Mouse (Mus musculus) stomach, postnatal 0 days (tissue): ENCODE measurements around the gene Pfkp. TPM values are rescaled to one million over a fixed set of nuclear protein-coding genes. Genes with fewer than 3 reads are reported as not detected.

Experiments
- ATAC-seq: fragments of 200-750 bp; cut with Nextera tagmentation; 2 replicates; pipeline ENCODE4 v1.8.0; 2017; ENCODE audit not compliant: low FRiP score, low TSS enrichment
- DNase-seq: peaks from one replicate; pipeline ENCODE4 v3.0.0-alpha.2; 2016; ENCODE audit warnings: low spot score
- H3K27ac ChIP-seq: fragments of 300-500 bp; sonication (generic); replicated peaks from 2 replicates; pipeline ENCODE4 v1.5.1; 2014; ENCODE audit warnings: mild to moderate bottlenecking, control low read depth
- H3K27me3 ChIP-seq: fragments of 300-500 bp; sonication (generic); 2 replicates; pipeline ENCODE4 v1.6.1; 2014; ENCODE audit warnings: low read length; ENCODE audit not compliant: control insufficient read depth, insufficient read depth
- H3K36me3 ChIP-seq: fragments of 300-500 bp; sonication (generic); 2 replicates; pipeline ENCODE4 v1.6.1; 2014; ENCODE audit warnings: low read length, mixed read lengths; ENCODE audit not compliant: control insufficient read depth, insufficient read depth
- H3K4me1 ChIP-seq: fragments of 300-500 bp; sonication (generic); replicated peaks from 2 replicates; pipeline ENCODE4 v1.6.1; 2014; ENCODE audit warnings: antibody characterized with exemption; ENCODE audit not compliant: control insufficient read depth, insufficient read depth
- H3K4me2 ChIP-seq: fragments of 300-500 bp; sonication (generic); replicated peaks from 2 replicates; pipeline ENCODE4 v1.6.1; 2014; ENCODE audit warnings: low read depth, mild to moderate bottlenecking, control low read depth, moderate library complexity
- H3K4me3 ChIP-seq: fragments of 300-500 bp; sonication (generic); 2 replicates; pipeline ENCODE4 v1.5.1; 2014; ENCODE audit warnings: low read depth, low read length, control low read depth
- H3K9ac ChIP-seq: fragments of 300-500 bp; sonication (generic); 2 replicates; pipeline ENCODE4 v1.6.1; 2014; ENCODE audit warnings: mild to moderate bottlenecking, low read length, control low read depth, mixed read lengths
- H3K9me3 ChIP-seq: fragments of 300-500 bp; sonication (generic); 2 replicates; pipeline ENCODE4 v1.6.1; 2016; ENCODE audit warnings: low read length; ENCODE audit not compliant: control insufficient read depth
- CTCF ChIP-seq: IDR thresholded peaks from 2 replicates; pipeline ENCODE4 v1.5.1; 2016; ENCODE audit warnings: antibody characterized with exemption, low read depth, mild to moderate bottlenecking, moderate library complexity
- EP300 ChIP-seq: optimal IDR thresholded peaks from 2 replicates; pipeline ENCODE3; 2016; ENCODE audit warnings: antibody characterized with exemption
- WGBS: fragments of 180-500 bp; shearing (Covaris S2); extraction: QIAGEN DNeasy Blood & Tissue Kit; methylation state at CpG from one replicate; pipeline ENCODE4 v1.1.7; 2014; 5-methylcytosine and 5-hydroxymethylcytosine counted together
- polyA plus RNA-seq: library from polyadenylated mRNA; unstranded; fragments of >200 nt; fragmentation: Nextera tagmentation; extraction: Ambion mirVana; gene quantifications from 2 replicates; pipeline ENCODE4 v1.2.1, GENCODE M21; 2015

Pfkp gene
- polyA plus RNA-seq, 1 experiment from 2014 or later, result 41.1 TPM

DNA sequence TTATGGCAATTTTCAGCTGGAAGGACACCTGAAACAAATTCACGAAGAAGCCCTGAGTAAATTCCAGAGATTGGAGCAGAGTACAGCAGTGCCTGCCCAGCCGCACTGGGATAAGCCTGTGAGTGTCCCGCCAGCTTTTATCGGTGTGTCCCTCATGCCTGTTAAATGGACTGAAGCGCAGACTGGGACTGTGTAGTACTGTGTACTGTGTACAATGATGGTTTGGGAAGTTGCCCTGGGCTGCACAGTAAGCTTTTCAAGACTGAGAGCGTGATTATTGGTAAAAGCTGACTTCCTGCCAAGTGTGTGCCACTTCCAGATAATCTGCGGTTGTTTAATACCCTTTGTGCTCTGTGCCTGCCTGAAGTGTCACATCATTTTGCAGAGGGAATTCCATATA lies 90.8 kb downstream of the Pfkp start:
- no peaks in the 10 kb centered on the region for H3K27me3 ChIP-seq
- DNase-seq (no peak), ATAC-seq (no peak)
- H3K27ac ChIP-seq, result no peak overlapping the region
- no peaks in the 10 kb centered on the region for H3K9me3 ChIP-seq
- no peak overlapping the region for H3K4me2 ChIP-seq
- no peaks in the 10 kb centered on the region for H3K4me1 ChIP-seq
- H3K36me3 ChIP-seq, result peaks cover 23% of the 10 kb centered on the region
- H3K4me3 ChIP-seq, result no peak overlapping the region
- no peak overlapping the region for H3K9ac ChIP-seq
- 89% methylated on average over 7 of the region's 7 CpGs for WGBS
- no peak for TF ChIP-seq EP300
- no peak for TF ChIP-seq CTCF

DNA sequence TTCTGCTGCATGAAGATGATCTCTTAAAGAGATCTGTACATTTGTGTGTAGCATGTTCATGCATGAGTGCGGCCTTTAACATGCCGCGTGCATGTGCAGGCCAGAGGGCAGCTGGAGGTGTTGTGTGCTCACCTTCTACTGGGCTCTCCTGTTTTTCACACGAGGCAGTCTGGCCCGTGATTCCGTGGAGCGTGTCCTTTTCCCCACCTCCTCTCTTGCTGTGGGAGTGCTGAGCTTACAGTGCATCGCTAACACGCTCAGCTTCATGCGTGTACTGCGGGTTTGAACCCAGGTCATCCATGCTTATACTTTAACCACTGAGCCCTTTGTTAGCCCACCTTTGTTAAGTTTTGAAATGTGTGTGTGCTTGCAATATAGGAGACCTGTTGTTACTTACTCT lies 92.9 kb downstream of the Pfkp start:
- no peak for TF ChIP-seq CTCF
- peaks cover 25% of the 10 kb centered on the region for H3K36me3 ChIP-seq
- no peaks in the 10 kb centered on the region for H3K4me1 ChIP-seq
- ATAC-seq, result no peak
- no peaks in the 10 kb centered on the region for H3K9me3 ChIP-seq
- H3K27me3 ChIP-seq, result no peaks in the 10 kb centered on the region
- H3K4me2 ChIP-seq, result no peak overlapping the region
- WGBS, result 97% methylated on average over 11 of the region's 11 CpGs
- no peak overlapping the region for H3K9ac ChIP-seq
- H3K4me3 ChIP-seq, result no peak overlapping the region
- no peak for DNase-seq
- H3K27ac ChIP-seq, result no peak overlapping the region

DNA sequence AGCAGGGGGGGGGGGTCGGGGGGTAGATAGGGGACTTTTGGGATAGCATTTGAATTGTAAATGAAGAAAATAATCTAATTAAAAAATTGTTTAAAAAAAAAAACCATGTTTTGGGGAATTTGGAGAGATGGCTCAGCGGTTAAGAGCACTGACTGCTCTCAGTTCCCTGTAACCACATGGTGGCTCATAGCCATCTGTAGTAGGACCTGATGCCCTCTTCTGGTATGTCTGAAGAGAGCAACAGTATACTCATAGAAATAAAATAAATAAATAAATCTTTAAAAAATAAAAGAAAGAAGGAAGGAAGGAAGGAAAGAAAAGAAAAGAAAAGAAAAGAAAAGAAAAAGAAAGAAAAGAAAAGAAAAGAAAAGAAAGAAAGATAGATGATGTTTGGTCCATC lies 94.9 kb downstream of the Pfkp start:
- Histone ChIP-seq H3K9ac (no peak overlapping the region), H3K4me3 (no peak overlapping the region)
- WGBS, result 81% methylated on average over 2 of the region's 2 CpGs

DNA sequence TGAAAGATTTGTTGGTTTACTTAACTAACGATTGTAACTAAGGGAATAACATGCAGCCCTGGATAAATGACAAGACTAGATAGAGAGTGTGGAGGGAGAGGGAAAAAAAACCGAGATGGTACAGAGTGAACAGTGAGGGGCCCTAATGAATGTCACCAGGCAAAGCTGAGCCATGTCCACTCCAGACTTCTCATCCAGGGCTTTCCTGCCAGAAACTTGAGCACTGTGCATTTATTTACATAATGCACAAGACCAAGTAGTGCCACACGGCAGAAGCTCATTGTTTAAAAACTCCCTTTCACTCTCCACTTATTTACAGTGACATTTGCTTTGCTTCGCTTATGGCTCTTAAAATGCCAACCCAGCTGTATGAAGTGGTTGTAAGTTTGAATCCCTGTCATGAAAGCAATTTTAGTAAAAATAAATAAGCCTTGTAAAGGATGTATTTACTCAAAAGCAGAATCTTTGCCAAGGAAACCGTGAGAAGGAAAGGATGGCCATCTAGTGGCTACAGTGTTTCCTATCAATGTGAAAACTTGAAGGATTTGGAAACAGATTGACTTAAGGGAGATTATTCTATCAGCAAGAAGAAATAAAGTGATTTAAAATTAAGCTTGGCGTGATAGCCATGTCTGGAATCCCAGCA lies 113.2 kb downstream of the Pfkp start:
- H3K4me1 ChIP-seq, result no peaks in the 10 kb centered on the region
- no peaks in the 10 kb centered on the region for H3K27me3 ChIP-seq
- WGBS, result 24% methylated on average over 6 of the region's 6 CpGs
- DNase-seq (no peak), ATAC-seq (no peak)
- H3K4me2 ChIP-seq, result no peak overlapping the region
- H3K9me3 ChIP-seq, result no peaks in the 10 kb centered on the region
- no peak overlapping the region for H3K4me3 ChIP-seq
- H3K36me3 ChIP-seq, result no peaks in the 10 kb centered on the region
- H3K9ac ChIP-seq, result no peak overlapping the region
- TF ChIP-seq EP300, result no peak
- peak; percentile 71 for TF ChIP-seq CTCF
- H3K27ac ChIP-seq, result no peak overlapping the region

More for the DNA sequence above, 94.9 kb downstream of the Pfkp start:
- Histone ChIP-seq H3K27ac (no peak overlapping the region), H3K36me3 (peaks cover 25% of the 10 kb centered on the region), H3K4me1 (no peaks in the 10 kb centered on the region), H3K4me2 (no peak overlapping the region), H3K9me3 (no peaks in the 10 kb centered on the region), H3K27me3 (no peaks in the 10 kb centered on the region)
- ATAC-seq, result no peak
- TF ChIP-seq EP300 (no peak), CTCF (peak; percentile 49)
- no peak for DNase-seq

DNA sequence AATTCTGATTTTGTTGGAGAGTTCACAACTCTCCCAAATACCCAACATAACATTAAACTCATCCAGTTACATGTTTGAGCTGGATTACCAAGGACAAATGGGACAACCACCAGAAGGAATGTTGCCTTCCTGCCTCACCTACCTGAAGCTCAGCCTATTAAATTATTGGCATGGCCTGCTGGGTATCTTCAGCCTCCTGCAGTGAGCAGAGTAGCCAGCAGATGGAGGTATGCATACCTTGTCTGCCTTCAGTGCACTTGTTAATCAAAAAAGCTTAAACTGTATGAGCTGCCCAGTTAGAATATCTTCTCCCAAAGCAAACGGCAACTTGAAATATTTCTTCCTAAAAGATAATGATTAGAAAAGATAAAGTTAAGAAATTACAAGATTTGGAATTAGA lies 115.9 kb downstream of the Pfkp start:
- Histone ChIP-seq H3K27me3 (no peaks in the 10 kb centered on the region), H3K9me3 (no peaks in the 10 kb centered on the region), H3K9ac (no peak overlapping the region), H3K36me3 (no peaks in the 10 kb centered on the region), H3K27ac (no peak overlapping the region), H3K4me2 (no peak overlapping the region), H3K4me1 (no peaks in the 10 kb centered on the region), H3K4me3 (no peak overlapping the region)
- ATAC-seq (no peak), DNase-seq (no peak)
- WGBS, result 75% methylated on average over 1 of the region's 1 CpGs
- peak; percentile 69 for TF ChIP-seq CTCF
- TF ChIP-seq EP300, result no peak

Other genes with a start within 250 kb of the Pfkp start
- gene Pitrm1, start 100.6 kb downstream of the Pfkp start, polyA plus RNA-seq, result 23.0 and 23.6 TPM in 2 replicates